Mouse (Mus musculus): Measurements from ENCODE around the gene Arfgap2. TPM values are rescaled to one million over a fixed set of nuclear protein-coding genes. Genes with fewer than 3 reads are reported as not detected.

Gene Arfgap2
- total and polyA plus RNA-seq, 3 experiments, result 55.1 to 77.6 (median 57.0) TPM

- no peak overlapping the region for H3K4me3 ChIP-seq (replicated peaks in 1 of 3; ENCODE audit: low read depth in 2 of 3, low read length in 2 of 3, poor library complexity in 1 of 3)
- TF ChIP-seq TCF12 (IDR thresholded peaks at IDR 0.05; ENCODE audit: low read depth, low read length) (no peak), ZKSCAN1 (IDR thresholded peaks at IDR 0.05; ENCODE audit: borderline replicate concordance, low read depth, low read length) (no peak), IRF4 (IDR thresholded peaks at IDR 0.05; ENCODE audit: low read depth, low read length) (no peak), NRF1 (IDR thresholded peaks at IDR 0.05; ENCODE audit: low read depth, low read length) (no peak), CHD1 (IDR thresholded peaks at IDR 0.05; ENCODE audit: low read depth, low read length) (no peak), ZC3H11A (IDR thresholded peaks at IDR 0.05; ENCODE audit: low read depth, low read length) (no peak), JUN (IDR thresholded peaks at IDR 0.05; ENCODE audit: insufficient read depth, low read depth, low read length) (no peak), MAX (IDR thresholded peaks at IDR 0.05; ENCODE audit: low read length) (no peak), ELF1 (IDR thresholded peaks at IDR 0.05; ENCODE audit: low read depth, low read length) (no peak), CHD2 (IDR thresholded peaks at IDR 0.05; ENCODE audit: low read length) (no peak), KAT2A (IDR thresholded peaks at IDR 0.05; ENCODE audit: insufficient replicate concordance, low read length) (no peak), MAFK (IDR thresholded peaks at IDR 0.05; ENCODE audit: insufficient replicate concordance, low read length) (no peak), GABPA (IDR thresholded peaks at IDR 0.05; ENCODE audit: insufficient replicate concordance, low read depth, low read length) (no peak), ETS1 (conservative IDR thresholded peaks at IDR 0.05; ENCODE audit: low read depth, low read length) (no peak), HCFC1 (IDR thresholded peaks at IDR 0.05; ENCODE audit: low read depth, low read length) (no peak), USF1 (IDR thresholded peaks at IDR 0.05; ENCODE audit: low read depth, low read length) (no peak), EP300 (IDR thresholded peaks at IDR 0.05; ENCODE audit: low read length) (no peak)
- peaks cover 0 to 14% of the 10 kb centered on the region in 2 experiments; a peak in 2 of 4 replicates for H3K4me1 ChIP-seq (ENCODE audit: control insufficient read depth in 1 of 2, insufficient read depth in 2 of 2)
- H3K4me2 ChIP-seq (ENCODE audit: insufficient read depth, low read depth, poor library complexity, severe bottlenecking), result no peak overlapping the region
- no peak for DNase-seq (ENCODE audit: extremely low read depth)
- no peak overlapping the region for H3K27ac ChIP-seq (ENCODE audit: insufficient read depth, low read depth)
- H3K9ac ChIP-seq (ENCODE audit: insufficient read depth, low read depth), result no peak overlapping the region
- dilution Hi-C loops (cut with MboI; ENCODE audit: extremely low pct_ligation_motif_present, extremely low pct_unique_long_range_greater_than_20kb, low sequenced_read_pairs) (no loop called here), in situ Hi-C loops (cut with MboI; ENCODE audit: low pct_ligation_motif_present, low pct_unique_long_range_greater_than_20kb, low sequenced_read_pairs) (loop anchor here (5.0 kb wide), 1 partner anchor 201 kb away; no protein-coding TSS in a partner anchor)
- H3K79me2 ChIP-seq (replicated peaks; ENCODE audit: control insufficient read depth, extremely low read depth, insufficient read depth, poor library complexity, severe bottlenecking), result no peaks in the 10 kb centered on the region
- H3K9me3 ChIP-seq (replicated peaks; ENCODE audit: low read length), result no peaks in the 10 kb centered on the region
- H3K27me3 ChIP-seq (replicated peaks), result no peaks in the 10 kb centered on the region
- peaks cover 13 to 56% of the 10 kb centered on the region in 2 experiments for H3K36me3 ChIP-seq (replicated peaks in 1 of 2; ENCODE audit: control insufficient read depth in 1 of 2, insufficient read depth in 1 of 2, low read length in 1 of 2)
Measured at GRCm38 (mm10) chr2:91281366-91281765, 16.6 kb downstream of the Arfgap2 start.

GRCm38 (mm10) chr2:91283972-91284371, 19.2 kb downstream of the Arfgap2 start:
- Histone ChIP-seq H3K9ac (ENCODE audit: insufficient read depth, low read depth) (no peak overlapping the region), H3K4me3 (replicated peaks in 1 of 3; ENCODE audit: low read depth in 2 of 3, low read length in 2 of 3, poor library complexity in 1 of 3) (no peak overlapping the region), H3K4me1 (ENCODE audit: control insufficient read depth in 1 of 2, insufficient read depth in 2 of 2) (peaks cover 0 to 13% of the 10 kb centered on the region in 2 experiments; a peak in 2 of 4 replicates), H3K36me3 (replicated peaks in 1 of 2; ENCODE audit: control insufficient read depth in 1 of 2, insufficient read depth in 1 of 2, low read length in 1 of 2) (peaks cover 2 to 35% of the 10 kb centered on the region in 2 experiments), H3K27ac (ENCODE audit: insufficient read depth, low read depth) (no peak overlapping the region), H3K27me3 (replicated peaks) (no peaks in the 10 kb centered on the region), H3K4me2 (ENCODE audit: insufficient read depth, low read depth, poor library complexity, severe bottlenecking) (no peak overlapping the region), H3K9me3 (replicated peaks; ENCODE audit: low read length) (no peaks in the 10 kb centered on the region), H3K79me2 (replicated peaks; ENCODE audit: control insufficient read depth, extremely low read depth, insufficient read depth, poor library complexity, severe bottlenecking) (no peaks in the 10 kb centered on the region)
- in situ Hi-C loops (cut with MboI; ENCODE audit: low pct_ligation_motif_present, low pct_unique_long_range_greater_than_20kb, low sequenced_read_pairs) (loop anchor here (5.0 kb wide), 1 partner anchor 198 kb away; no protein-coding TSS in a partner anchor), dilution Hi-C loops (cut with MboI; ENCODE audit: extremely low pct_ligation_motif_present, extremely low pct_unique_long_range_greater_than_20kb, low sequenced_read_pairs) (no loop called here)
- no peak for TF ChIP-seq MXI1 (IDR thresholded peaks at IDR 0.05; ENCODE audit: low read depth, low read length)
- no peak for TF ChIP-seq ZNF384 (IDR thresholded peaks at IDR 0.05; ENCODE audit: low read depth, low read length)
- no peak for TF ChIP-seq PAX5 (IDR thresholded peaks at IDR 0.05; ENCODE audit: low read length)
- TF ChIP-seq SIN3A (IDR thresholded peaks at IDR 0.05; ENCODE audit: low read length), result no peak
- no peak for DNase-seq (ENCODE audit: extremely low read depth)

Data from CH12.LX (cell line).